Mouse (Mus musculus) v-Abl transformed pro-B cells (cell line): Measurements from ENCODE around the gene Timm8a2.

Experiments used
- in situ Hi-C, 2 experiments: fragments of 400-800 bp; cut with MboI; formaldehyde crosslinking; loops; one replicate each; pipeline ENCODE4 v1.15.1; 2025; ENCODE audit not compliant: unreplicated experiment in 2 of 2

Gene Timm8a2

GRCm38 (mm10) chr14:122083499-122083898 lies 49.0 kb downstream of the Timm8a2 start:
- in situ Hi-C loops: no loop called here

DNA sequence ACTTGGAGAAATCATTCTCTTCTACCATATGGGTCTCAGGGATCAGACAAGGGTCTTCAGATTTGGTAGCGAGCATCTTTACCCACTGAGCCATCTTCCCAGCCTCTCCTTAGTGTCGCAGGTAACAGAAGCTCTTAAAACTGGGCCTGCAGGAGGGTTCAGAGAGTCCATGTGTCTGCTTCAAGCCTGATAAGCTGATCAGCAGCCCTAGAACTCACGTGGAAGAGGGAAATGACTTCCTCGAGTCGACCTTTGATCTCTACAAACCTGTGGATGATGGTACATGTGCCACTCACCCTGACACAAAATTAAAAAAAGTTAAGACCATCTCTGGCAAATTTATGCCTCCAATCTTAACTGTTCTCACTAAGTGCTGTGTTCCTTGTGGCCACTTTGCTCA lies 53.5 kb downstream of the Timm8a2 start:
- in situ Hi-C loops: no loop called here
